Comparison of ENCODE assay signal across 8 mouse cellular contexts in the genomic region with DNA sequence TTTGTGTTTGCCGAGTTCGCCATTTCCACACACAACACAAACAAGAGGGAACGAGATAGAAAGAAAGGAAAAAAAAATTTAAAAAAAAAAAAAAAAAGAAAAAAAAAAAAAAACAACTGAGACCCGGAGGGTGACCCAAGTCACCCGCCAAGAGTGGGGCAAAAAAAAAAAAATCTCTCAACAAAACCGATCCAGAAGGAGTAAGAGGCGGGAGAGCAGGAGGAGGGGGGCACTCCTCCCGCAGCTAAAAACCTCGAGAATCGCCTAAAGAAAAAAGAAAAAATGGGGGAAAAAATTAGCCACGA. TPM values are rescaled to one million over a fixed set of nuclear protein-coding genes. Genes with fewer than 3 reads are reported as not detected.
DNase-seq lines count a peak whose midpoint lies in the region; ATAC-seq and TF ChIP-seq lines count a peak whose summit lies in the region.

No protein-coding gene starts in this region.

- H3K36me3 ChIP-seq in erythroblast, embryonic 14.5 days (ENCODE audit: control insufficient read depth) = peaks cover 27% of the 10 kb centered on the region
- no peaks in the 10 kb centered on the region; the same call in 1 of the 2 replicates for H3K36me3 ChIP-seq in testis, adult 2 months (ENCODE audit: control insufficient read depth, insufficient read depth, low read length)
- H3K36me3 ChIP-seq in liver, embryonic 11.5 days (ENCODE audit: control insufficient read depth, insufficient read depth, low read length) = peaks cover 8% of the 10 kb centered on the region; the same call in 1 of the 2 replicates

- no peak for TF ChIP-seq POLR2A in testis, adult 2 months (IDR thresholded peaks at IDR 0.05; ENCODE audit: control insufficient read depth, low read depth, low read length)

- H3K9me3 ChIP-seq in erythroblast, embryonic 14.5 days (ENCODE audit: control insufficient read depth, low read length) = peaks cover 2% of the 10 kb centered on the region; the same call in 1 of the 2 replicates
- H3K9me3 ChIP-seq in liver, embryonic 11.5 days (ENCODE audit: control insufficient read depth, low read length) = no peaks in the 10 kb centered on the region

- H3K4me3 ChIP-seq in erythroblast, embryonic 14.5 days (replicated peaks) = peak overlapping the region; percentile 94
- H3K4me3 ChIP-seq in testis, adult 2 months (ENCODE audit: control insufficient read depth, low read depth, low read length) = peak overlapping the region; percentile 95
- H3K4me3 ChIP-seq in liver, embryonic 11.5 days (ENCODE audit: low read depth, low read length) = peak overlapping the region; percentile 93

- H3K9ac ChIP-seq in liver, embryonic 11.5 days (ENCODE audit: low read depth, low read length) = peak overlapping the region; percentile 99

- peak overlapping the region; percentile 76 for H3K4me2 ChIP-seq in liver, embryonic 11.5 days

- TF ChIP-seq CTCF in testis, adult 2 months (IDR thresholded peaks at IDR 0.05; ENCODE audit: control insufficient read depth, insufficient read depth, insufficient replicate concordance, low read depth, low read length) = no peak

- no peak for DNase-seq in testis, postnatal 14 days (ENCODE audit: low spot score)
- DNase-seq in liver, embryonic 11.5 days (ENCODE audit: low spot score) = no peak
- DNase-seq in frontal cortex, postnatal 36 days (ENCODE audit: low spot score in 2 of 2) = no peak
- no peak for DNase-seq in urinary bladder, postnatal 14 days (ENCODE audit: low spot score)
- DNase-seq in cerebellum, adult 11 months = no peak

- H3K27ac ChIP-seq in testis, adult 2 months (ENCODE audit: control insufficient read depth, insufficient read depth, low read depth, low read length) = peak overlapping the region; percentile 68
- H3K27ac ChIP-seq in liver, embryonic 11.5 days (ENCODE audit: low read depth, low read length) = peak overlapping the region; percentile 100

- under 1% methylated on average over 11 of the region's 11 CpGs for WGBS in liver, embryonic 11.5 days

- peaks cover 32% of the 10 kb centered on the region for H3K4me1 ChIP-seq in erythroblast, embryonic 14.5 days (ENCODE audit: control insufficient read depth)
- H3K4me1 ChIP-seq in testis, adult 2 months (ENCODE audit: control insufficient read depth, insufficient read depth, low read length) = no peaks in the 10 kb centered on the region; the same call in 1 of the 2 replicates
- peaks cover 9% of the 10 kb centered on the region for H3K4me1 ChIP-seq in liver, embryonic 11.5 days (replicated peaks; ENCODE audit: control insufficient read depth, insufficient read depth, low read length)

- no peak for ATAC-seq in erythroblast, adult 5-6 weeks (replicated peaks; ENCODE audit: low FRiP score, poor library complexity, severe bottlenecking)
- no peak for ATAC-seq in liver, embryonic 11.5 days (replicated peaks; ENCODE audit: low FRiP score)

- H3K27me3 ChIP-seq in erythroblast, embryonic 14.5 days (ENCODE audit: control insufficient read depth) = no peaks in the 10 kb centered on the region
- no peaks in the 10 kb centered on the region for H3K27me3 ChIP-seq in testis, adult 2 months (ENCODE audit: control insufficient read depth, insufficient read depth, low read length)
- H3K27me3 ChIP-seq in liver, embryonic 11.5 days (replicated peaks; ENCODE audit: control insufficient read depth, insufficient read depth, low read length) = no peaks in the 10 kb centered on the region

RNA-seq across cellular contexts. Expression of a gene that starts 0.8 kb away (rescaled TPM):
- polyA plus RNA-seq in erythroblast, embryonic 14.5 days (2012) = 0.80 and 0.84 TPM in 2 replicates
- 18.0 and 23.2 TPM in 2 replicates for total RNA-seq in erythroblast, adult 5-6 weeks (2015; ENCODE audit: low replicate concordance)
- 22.9 and 23.3 TPM in 2 replicates for total RNA-seq in erythroblast, adult 5-6 weeks (2017; ENCODE audit: low replicate concordance)
- 17.7 and 19.4 TPM in 2 replicates for polyA plus RNA-seq in testis, adult 2 months (2012; rRNA removed)
- 28.9 and 32.2 TPM in 2 replicates for polyA plus RNA-seq in liver, embryonic 11.5 days (2014; fragmentation: Nextera tagmentation; extraction: Ambion mirVana)

Comparison
In these comparisons a context has a peak if more than half of its experiments do, and no peak if none do; other contexts are left out.
1. RNA of a gene that starts 0.8 kb away (polyA plus RNA-seq): 28.9 to 32.2 TPM in liver, embryonic 11.5 days and 17.7 to 19.4 TPM in testis, adult 2 months; 0.80 to 0.84 TPM in erythroblast, embryonic 14.5 days; every median in the first group is over 10 times any median in the second.
2. Peak in every context shown above with its lines, with median percentiles within 50 percentile points of each other: H3K4me3 ChIP-seq.